Mouse (Mus musculus) adrenal gland (tissue): ENCODE data around the gene Tssk3.

Experiments
- intact Hi-C: fragments of 180-260 bp; cut with DNase I; formaldehyde crosslinking; loops from one replicate; pipeline ENCODE4 v1.15.1; 2025

Gene Tssk3

GRCm38 (mm10) chr4:129502327-129502888, 11.6 kb upstream of the Tssk3 start:
- intact Hi-C loops: no loop called here

GRCm38 (mm10) chr4:129500607-129501566, 10.1 kb upstream of the Tssk3 start:
- intact Hi-C loops: no loop called here

- intact Hi-C loops: no loop called here
These were observed 9.2 kb upstream of the Tssk3 start for GRCm38 (mm10) chr4:129500017-129500416.

GRCm38 (mm10) chr4:129498941-129499340, 8.1 kb upstream of the Tssk3 start:
- intact Hi-C loops: loop anchor here (5.0 kb wide), 1 partner anchor 43 kb away; the partner anchor contains the start of gene Hdac1

GRCm38 (mm10) chr4:129496631-129497030, 5.8 kb upstream of the Tssk3 start:
- intact Hi-C loops: loop anchor here (5.0 kb wide), 1 partner anchor 46 kb away; the partner anchor contains the start of gene Hdac1

GRCm38 (mm10) chr4:129495672-129496562, 5.1 kb upstream of the Tssk3 start:
- intact Hi-C loops: loop anchor here (5.0 kb wide), 1 partner anchor 46 kb away; the partner anchor contains the start of gene Hdac1

- intact Hi-C loops: loop anchor here (5.0 kb wide), 1 partner anchor 48 kb away; the partner anchor contains the start of gene Hdac1
These were observed 3.9 kb upstream of the Tssk3 start for GRCm38 (mm10) chr4:129494681-129495080.

- intact Hi-C loops: no loop called here
These were observed 9.7 kb downstream of the Tssk3 start for GRCm38 (mm10) chr4:129481090-129481489.

- intact Hi-C loops: loop anchor here (5.0 kb wide), 1 partner anchor 47 kb away; no protein-coding TSS in a partner anchor
These were observed 11.0 kb downstream of the Tssk3 start for GRCm38 (mm10) chr4:129479863-129480262.

GRCm38 (mm10) chr4:129476047-129476446, 14.8 kb downstream of the Tssk3 start:
- intact Hi-C loops: loop anchor here (5.0 kb wide), 1 partner anchor 51 kb away; no protein-coding TSS in a partner anchor

- intact Hi-C loops: no loop called here
These were observed 26.5 kb downstream of the Tssk3 start for GRCm38 (mm10) chr4:129464286-129464815.

GRCm38 (mm10) chr4:129463097-129464059, 27.4 kb downstream of the Tssk3 start:
- intact Hi-C loops: no loop called here

GRCm38 (mm10) chr4:129462118-129462517, 28.7 kb downstream of the Tssk3 start:
- intact Hi-C loops: no loop called here

GRCm38 (mm10) chr4:129461183-129461960, 29.4 kb downstream of the Tssk3 start, which contains the start of gene Bsdc1:
Gene Bsdc1 (plus strand): TSS chr4:129461581.
- intact Hi-C loops: no loop called here

GRCm38 (mm10) chr4:129460827-129461182, 30.0 kb downstream of the Tssk3 start:
- intact Hi-C loops: no loop called here

- intact Hi-C loops: loop anchor here (10.0 kb wide), 1 partner anchor 325 kb away; the partner anchor contains the start of gene Fndc5
These were observed 31.1 kb downstream of the Tssk3 start for GRCm38 (mm10) chr4:129459726-129460125.

GRCm38 (mm10) chr4:129457311-129457710, 33.5 kb downstream of the Tssk3 start:
- intact Hi-C loops: loop anchor here (10.0 kb wide), 1 partner anchor 323 kb away; the partner anchor contains the start of gene Fndc5

GRCm38 (mm10) chr4:129456126-129456525, 34.7 kb downstream of the Tssk3 start:
- intact Hi-C loops: loop anchor here (10.0 kb wide), 1 partner anchor 321 kb away; the partner anchor contains the start of gene Fndc5
